Mouse (Mus musculus): ENCODE measurements around the gene Izumo1r.

Izumo1r gene

GRCm38 (mm10) chr9:14870377-14870776 lies 33.4 kb downstream of the Izumo1r start:
- no peak for DNase-seq (ENCODE audit: extremely low spot score, low read depth, low spot score)

GRCm38 (mm10) chr9:14868326-14868725 lies 35.4 kb downstream of the Izumo1r start:
- no peak for DNase-seq (ENCODE audit: extremely low spot score, low read depth, low spot score)

GRCm38 (mm10) chr9:14866957-14867356 lies 36.8 kb downstream of the Izumo1r start:
- no peak for DNase-seq (ENCODE audit: extremely low spot score, low read depth, low spot score)

- no peak for DNase-seq (ENCODE audit: extremely low spot score, low read depth, low spot score)
Measured at GRCm38 (mm10) chr9:14864726-14865125, 39.0 kb downstream of the Izumo1r start.

- DNase-seq (ENCODE audit: extremely low spot score, low read depth, low spot score), result no peak
Measured at GRCm38 (mm10) chr9:14863126-14863525, 40.6 kb downstream of the Izumo1r start.

- DNase-seq (ENCODE audit: extremely low spot score, low read depth, low spot score), result no peak
Measured at GRCm38 (mm10) chr9:14859868-14860639, 43.7 kb downstream of the Izumo1r start, which contains the start of gene Gpr83. Gene Gpr83, plus strand, starts transcription at chr9:14860210.

- no peak for DNase-seq (ENCODE audit: extremely low spot score, low read depth, low spot score)
Measured at GRCm38 (mm10) chr9:14858782-14859181, 45.0 kb downstream of the Izumo1r start.

- no peak for DNase-seq (ENCODE audit: extremely low spot score, low read depth, low spot score)
Measured at GRCm38 (mm10) chr9:14858170-14858706, 45.5 kb downstream of the Izumo1r start.

GRCm38 (mm10) chr9:14856922-14857654 lies 46.7 kb downstream of the Izumo1r start:
- DNase-seq (ENCODE audit: extremely low spot score, low read depth, low spot score), result no peak

- DNase-seq (ENCODE audit: extremely low spot score, low read depth, low spot score), result no peak
Measured at GRCm38 (mm10) chr9:14854585-14854984, 49.2 kb downstream of the Izumo1r start.

GRCm38 (mm10) chr9:14848267-14848935 lies 55.3 kb downstream of the Izumo1r start:
- no peak for DNase-seq (ENCODE audit: extremely low spot score, low read depth, low spot score)

- no peak for DNase-seq (ENCODE audit: extremely low spot score, low read depth, low spot score)
Measured at GRCm38 (mm10) chr9:14846428-14846827, 57.3 kb downstream of the Izumo1r start.

GRCm38 (mm10) chr9:14843901-14844300 lies 59.8 kb downstream of the Izumo1r start:
- DNase-seq (ENCODE audit: extremely low spot score, low read depth, low spot score), result no peak

GRCm38 (mm10) chr9:14843311-14843857 lies 60.4 kb downstream of the Izumo1r start:
- DNase-seq (ENCODE audit: extremely low spot score, low read depth, low spot score), result no peak

- no peak for DNase-seq (ENCODE audit: extremely low spot score, low read depth, low spot score)
Measured at GRCm38 (mm10) chr9:14841878-14842761, 61.6 kb downstream of the Izumo1r start.

- DNase-seq (ENCODE audit: extremely low spot score, low read depth, low spot score), result no peak
Measured at GRCm38 (mm10) chr9:14839970-14840369, 63.8 kb downstream of the Izumo1r start.

- no peak for DNase-seq (ENCODE audit: extremely low spot score, low read depth, low spot score)
Measured at GRCm38 (mm10) chr9:14839527-14839926, 64.2 kb downstream of the Izumo1r start.
